Mouse (Mus musculus) c-Kit-negative CD71-positive TER-119-positive erythroid progenitor cells, embryonic 14.5 days (primary cell): Measurements from ENCODE around the gene Isg20l2.

Experiments
- DNase-seq: peaks from one replicate; pipeline ENCODE4 v3.0.0-alpha.2; 2013; ENCODE audit warnings: low read depth, low spot score

Gene Isg20l2

DNA sequence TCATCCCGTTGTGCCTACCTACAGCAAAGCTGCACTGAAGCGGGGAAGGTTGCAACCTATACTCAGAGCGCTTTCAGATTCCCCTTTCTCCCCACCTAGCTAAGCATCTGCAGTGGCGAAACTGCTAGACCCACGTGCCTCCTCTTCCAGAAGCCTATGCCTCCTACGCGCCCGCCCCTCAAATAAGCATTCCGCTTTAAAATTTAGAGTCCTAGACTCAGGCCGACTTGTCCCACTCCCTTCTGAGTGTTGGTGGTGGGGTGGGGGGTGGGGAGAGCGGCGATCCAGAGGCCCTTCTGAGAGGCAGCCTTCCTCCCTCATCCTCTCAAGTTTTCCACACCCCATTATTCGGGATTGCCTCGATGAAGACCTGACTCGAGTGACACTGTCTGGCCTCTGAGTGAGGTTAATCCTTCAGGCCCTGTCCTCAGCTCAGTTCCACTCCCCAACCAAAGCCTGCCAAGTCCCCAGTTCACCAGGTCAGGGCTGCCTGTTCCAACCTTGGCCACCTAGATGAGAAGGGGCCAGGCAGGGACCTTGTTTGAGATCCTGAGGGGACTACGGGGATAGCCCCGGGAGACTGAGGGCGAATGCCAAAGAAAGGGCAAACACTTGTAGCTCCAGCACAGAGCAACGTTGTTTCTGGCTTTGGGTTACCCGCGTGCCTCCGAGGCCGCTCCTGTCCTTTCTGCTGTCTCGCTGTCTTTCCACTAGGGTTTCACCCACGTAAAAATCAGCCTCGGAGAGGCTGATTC, 17.1 kb downstream of the Isg20l2 start:
- DNase-seq, result no peak

DNA sequence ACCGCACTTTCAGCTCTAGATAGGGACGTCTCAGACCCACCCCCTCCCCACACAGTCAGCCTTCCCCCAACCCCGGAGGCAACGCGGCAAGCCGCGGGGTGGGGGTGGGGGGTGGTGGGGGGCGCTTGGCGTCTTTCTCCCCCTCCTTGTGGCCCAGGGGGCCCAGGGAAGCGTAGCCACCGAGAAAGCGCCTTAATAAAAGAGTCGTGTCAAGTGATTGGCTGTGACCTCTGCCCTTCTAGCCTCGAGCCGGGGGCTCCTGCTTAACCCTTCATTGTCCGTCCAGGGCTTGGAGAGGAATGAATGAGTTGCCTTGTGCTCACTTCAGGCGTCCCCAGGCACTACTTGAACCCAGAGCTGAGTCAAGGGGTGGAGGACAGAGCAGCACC, 17.7 kb downstream of the Isg20l2 start:
- DNase-seq, result no peak

DNA sequence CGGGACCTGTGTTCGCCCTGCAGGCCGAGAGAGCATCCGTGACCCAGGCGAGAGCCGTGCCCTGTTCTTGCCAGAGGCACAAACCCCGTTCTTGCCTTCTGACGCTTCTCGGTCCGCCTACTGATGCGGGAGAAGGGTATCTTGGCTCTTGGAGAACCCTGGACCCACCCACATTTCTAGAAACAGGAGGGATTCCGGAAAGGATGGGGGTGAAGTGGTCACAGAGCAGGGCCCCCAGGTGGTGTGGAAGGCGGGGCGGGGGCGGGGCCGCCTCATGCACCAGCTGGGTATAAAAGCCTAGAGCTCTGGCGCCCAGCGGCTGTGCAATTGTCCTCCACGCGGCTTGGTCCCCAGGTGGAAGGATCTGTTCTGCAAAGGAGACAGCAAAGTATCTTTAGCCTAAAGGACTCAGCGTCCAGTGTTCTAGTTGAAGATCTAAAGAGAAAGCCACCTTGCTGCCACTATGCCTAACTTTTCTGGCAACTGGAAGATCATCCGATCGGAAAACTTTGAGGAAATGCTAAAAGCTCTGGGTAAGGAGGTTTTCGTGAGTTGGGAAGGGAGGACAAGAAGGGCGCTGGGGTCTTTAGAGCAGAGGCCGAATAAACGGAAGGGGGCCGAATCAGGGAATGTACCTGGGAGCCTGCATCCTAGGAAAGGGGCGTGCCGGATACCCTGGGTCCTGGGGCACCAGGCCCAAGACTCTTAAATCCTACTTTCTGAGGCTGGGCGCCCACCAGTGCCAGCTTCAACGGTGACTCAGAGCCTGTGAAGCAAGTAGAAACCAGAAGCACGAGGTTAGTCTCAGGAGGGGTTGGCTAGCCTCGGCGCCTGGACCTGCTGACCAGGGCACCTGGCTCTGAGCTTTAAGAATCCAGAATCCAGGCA, 18.5 kb downstream of the Isg20l2 start, which contains the start of gene Crabp2:
Gene Crabp2 (plus strand): TSS at position 289 of the 888 bp plus-strand sequence.
- DNase-seq, result no peak

DNA sequence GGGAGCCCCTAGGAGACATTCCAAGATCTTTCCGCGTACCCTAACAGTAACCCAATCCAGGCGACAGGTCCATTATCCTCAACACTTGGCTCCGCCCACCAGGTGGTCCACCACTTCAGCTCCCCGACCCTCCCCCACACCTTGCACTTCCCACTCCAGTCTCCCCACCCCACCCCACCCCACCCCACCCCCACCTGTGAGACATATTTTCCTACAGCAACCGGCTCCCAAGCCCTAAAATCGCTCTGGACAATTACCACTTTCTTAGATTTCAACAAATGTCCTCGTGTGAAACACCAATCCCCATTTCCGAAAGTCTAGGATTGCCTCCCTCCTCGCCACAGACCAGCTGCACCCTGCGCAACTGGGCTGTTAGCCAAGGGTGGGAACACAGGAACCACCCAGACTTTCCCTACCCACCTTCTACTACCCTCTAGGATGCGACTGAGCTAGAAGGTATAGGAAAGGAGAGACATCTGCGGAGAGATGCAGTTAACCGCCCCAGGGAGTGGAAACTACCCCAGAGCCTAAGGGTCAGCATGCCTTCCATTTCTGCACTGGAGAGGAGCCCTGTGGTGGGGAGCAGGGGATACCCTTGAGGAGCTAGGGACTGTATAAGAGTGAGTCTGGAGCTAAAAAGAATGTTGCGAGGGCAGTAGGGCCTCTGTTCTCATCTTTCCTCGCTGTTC, 19.3 kb downstream of the Isg20l2 start:
- DNase-seq, result no peak

DNA sequence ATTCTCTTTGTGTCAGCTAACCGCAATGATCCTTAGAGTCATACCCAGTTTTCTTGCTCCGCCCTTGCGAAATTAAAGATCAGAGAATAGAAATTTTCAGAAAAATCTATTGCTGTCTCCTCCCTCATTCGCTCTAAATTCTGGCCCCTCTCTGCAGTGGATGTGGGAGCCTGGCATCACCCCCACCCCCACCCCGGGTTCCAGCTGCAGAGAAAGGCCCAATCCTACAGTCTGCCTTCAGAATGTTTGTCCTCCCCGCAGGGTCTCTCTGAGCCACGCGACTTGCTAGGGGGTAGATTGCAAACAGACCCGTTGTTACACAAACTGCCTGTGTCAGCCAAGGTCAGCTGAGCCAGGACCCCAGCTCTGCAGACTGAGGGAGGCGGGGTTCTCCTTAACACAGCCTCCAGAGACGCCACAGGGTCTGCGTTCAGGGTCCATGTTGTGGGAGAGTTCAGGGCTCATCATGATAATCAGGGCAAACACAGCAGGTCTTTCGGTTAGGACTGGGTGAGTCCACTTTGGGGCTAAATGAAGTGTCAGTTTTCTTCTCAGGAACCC, 19.9 kb downstream of the Isg20l2 start:
- DNase-seq, result no peak

DNA sequence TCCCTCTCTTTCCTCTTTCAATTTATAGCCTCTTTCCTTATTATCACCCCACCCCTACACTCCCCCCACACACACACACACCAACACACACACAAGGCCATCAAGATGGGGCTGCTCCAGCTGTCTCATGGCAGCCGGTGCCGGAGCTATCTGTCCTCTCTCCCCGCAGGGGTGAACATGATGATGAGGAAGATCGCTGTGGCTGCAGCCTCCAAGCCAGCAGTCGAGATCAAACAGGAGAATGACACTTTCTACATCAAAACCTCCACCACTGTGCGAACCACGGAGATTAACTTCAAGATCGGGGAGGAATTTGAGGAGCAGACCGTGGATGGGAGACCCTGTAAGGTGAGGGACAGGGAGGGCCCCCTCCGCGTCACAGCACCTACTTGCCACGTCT, 21.8 kb downstream of the Isg20l2 start:
- no peak for DNase-seq

DNA sequence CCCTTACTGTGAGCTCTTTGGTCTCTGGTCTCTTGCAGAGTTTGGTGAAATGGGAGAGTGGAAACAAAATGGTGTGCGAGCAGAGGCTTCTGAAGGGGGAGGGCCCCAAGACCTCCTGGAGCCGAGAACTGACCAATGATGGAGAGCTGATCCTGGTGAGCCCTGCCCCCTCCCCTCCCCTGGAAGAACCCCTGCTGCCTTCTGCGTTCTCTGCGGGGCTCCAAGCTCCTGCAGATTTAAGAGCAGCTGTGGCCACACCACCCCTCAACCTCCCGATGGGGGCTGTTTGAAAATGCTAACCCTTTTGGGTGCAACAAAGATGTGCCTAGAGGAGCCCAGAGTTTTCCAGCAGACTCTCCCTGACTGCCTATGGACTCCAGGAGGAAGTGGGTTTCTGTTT, 22.3 kb downstream of the Isg20l2 start:
- no peak for DNase-seq

DNA sequence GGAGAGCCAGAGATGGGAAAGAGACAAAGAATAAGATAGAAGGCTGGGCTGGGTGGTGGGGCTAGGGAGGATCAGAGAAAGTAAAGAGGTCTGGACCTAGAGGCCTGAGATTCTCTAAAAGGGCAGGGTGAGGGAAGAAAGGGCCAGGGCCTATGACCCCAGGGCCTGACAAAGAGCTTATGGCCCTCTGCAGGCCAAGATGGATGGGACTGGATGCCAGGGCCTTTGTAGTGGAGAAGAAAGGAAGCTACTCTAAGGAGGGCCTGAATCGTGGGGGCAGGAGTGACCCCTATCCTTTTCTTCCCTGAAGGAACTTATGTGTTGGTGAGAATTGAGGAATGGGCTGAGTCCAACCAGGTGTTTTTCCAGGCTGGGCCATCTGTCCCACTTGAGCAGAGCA, 27.9 kb downstream of the Isg20l2 start:
- no peak for DNase-seq

DNA sequence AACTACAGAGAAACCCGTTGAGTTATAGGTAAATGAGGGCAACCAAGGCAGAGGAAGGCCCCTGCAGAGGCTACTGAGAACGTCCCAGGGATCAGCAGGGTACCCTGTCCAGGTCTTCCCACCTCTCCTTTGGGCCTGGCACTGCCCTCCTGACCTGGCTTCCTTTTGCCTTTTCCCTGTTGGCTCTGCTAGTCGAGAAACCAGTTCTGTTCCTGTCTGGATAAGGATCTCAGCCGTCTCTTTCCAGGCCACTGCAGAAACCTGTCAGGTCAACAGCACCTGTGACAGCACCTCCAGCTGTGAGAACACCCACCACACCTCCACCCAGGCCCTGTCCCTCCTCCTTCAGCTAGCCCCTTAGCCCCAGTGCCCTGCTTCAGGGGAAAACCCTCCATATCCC, 28.4 kb downstream of the Isg20l2 start:
- no peak for DNase-seq

DNA sequence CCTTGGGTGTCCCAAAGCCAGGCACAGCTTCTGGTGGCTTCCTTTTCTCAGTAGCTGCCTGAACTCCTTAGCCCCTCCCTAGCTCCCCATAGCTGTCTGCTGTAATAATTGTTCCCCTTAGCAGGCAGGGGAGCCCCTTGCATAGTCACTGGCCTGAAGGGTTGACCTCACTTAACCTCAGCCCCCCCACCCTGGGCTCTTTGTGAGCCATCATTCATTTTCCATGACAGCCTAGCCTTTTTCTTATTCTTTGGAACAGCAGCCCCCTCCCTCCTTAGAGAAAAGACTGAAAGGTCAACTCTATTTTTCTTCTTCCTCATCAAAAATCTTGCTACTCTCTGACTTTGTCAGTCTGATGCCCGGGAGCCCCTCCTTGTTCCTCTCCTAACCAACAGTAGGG, 28.9 kb downstream of the Isg20l2 start:
- no peak for DNase-seq

DNA sequence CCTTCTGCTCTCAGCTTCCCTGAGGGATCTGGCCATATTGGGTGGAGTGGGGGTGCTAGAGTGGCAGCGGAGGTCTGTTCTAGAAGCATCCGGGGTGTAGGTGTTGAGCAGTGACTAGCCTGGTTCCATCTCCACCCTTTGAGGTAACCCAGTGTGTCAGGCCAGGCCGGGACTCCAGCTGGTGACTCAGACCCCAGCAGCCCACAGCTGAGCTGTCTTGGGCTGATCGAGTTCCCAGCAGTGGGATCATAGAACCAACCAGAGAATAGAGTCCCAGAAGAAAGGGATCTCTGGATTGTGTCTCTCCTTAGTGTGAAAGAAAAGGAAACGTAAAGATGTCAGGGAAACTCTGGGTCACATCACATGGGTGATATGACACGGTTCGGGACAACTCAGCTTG, 29.3 kb downstream of the Isg20l2 start:
- no peak for DNase-seq

DNA sequence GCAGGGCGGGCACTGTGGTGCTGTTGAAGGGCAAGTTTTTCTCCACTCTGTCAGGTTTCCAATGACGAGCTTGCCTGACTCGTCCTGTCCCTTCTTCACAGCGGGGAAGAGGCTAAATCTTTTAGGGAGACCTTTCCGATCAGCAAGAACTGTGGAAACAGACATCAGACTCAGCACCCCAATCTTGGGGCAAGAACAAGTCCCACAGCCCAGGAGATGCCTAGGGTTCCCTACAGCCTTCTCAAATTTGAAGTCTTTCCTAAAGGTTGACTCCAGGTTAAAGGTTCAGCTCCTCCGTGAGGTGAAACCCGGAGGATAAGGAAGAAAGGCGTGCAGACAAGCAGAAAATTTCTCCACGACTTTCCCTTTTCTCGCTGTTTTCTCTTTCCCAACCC, 30.1 kb downstream of the Isg20l2 start:
- no peak for DNase-seq

DNA sequence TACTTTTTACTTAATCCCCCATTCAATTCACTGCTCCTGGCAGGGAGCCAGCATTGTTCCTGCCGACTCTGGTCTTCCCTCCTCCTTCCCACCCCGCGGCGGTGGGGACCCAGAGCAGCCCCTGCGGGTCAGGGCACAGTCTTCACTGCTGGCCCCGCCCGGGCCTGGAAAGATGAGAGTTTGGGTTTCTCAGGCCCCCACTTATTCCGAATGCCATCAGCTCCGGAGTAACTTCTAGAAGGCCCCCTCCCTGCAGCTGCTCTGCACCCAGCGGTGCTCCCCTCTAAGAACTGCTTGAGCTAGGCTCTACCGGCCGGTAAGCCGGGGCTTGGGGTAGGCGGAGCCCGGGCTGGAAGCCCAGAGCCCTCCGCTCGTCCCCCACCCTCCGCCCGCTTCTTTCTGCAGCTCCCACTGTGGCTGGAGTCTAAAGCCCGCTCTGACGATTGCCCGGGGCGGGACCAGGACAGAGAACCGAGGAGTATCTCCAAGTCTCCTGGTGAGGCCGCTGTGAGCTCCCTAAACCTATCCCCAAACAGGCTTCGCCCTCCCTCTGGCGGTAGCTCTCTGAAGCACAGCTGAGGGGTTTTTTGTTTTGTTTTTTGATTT, 30.6 kb downstream of the Isg20l2 start:
- DNase-seq, result no peak

DNA sequence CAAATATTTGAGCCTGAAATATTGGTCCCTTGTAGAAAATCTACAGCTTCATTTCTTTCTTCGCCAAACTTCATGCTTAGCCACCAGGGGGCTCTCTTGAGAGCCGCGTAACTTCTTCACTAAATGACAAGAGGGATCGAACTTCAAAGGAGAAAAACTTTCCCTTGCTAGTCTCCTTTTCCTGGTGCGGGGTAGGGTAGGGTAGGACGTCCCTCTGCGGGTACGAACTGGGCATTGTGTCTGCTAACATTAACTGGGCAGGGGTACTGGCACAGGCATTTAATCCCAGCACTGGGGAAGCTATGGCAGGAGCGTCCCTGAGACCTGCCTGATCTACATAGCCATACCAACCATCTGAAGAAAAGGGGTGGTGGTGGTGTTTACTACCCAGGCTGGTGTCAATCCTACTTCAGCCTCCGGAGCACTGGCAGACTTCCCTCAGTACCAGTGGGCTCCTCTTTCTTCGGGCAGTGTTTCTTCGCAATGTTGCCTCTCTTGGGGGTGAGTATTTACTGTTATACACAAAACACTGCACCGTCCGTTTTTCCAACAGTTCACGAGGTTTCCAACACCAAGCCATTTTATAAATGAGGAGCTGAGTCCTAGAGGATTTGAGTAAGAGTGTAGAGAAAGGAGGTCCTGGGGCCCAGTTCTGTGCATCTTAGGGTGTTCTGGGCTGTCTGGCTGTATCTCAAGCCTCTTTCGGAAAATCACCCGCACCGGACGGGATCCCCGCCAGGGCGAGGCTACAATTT, 40.2 kb downstream of the Isg20l2 start:
- DNase-seq, result no peak

DNA sequence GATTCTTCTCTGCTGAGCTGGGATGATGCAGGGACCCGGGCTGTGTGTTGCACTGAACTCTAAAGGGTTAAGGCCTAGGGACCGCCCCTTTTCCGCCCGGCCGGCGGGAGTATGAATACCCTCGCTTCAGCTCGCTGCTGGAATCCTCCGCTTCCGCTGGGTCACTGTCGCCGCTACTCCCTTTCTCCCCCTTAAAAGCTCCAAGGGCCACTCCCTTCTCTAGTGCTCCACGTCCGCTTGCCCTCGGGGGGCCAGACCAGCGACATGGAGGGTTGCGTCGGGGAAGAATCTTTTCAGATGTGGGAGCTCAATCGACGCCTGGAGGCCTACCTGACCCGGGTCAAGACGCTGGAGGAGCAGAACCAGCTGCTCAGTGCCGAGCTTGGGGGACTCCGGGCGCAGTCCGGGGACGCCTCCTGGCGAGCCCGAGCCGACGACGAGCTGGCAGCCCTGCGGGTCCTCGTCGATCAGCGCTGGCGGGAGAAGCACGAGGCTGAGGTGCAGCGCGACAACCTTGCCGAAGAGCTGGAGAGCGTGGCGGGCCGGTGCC, 40.9 kb downstream of the Isg20l2 start, which contains the start of gene Nes:
Gene Nes (plus strand): TSS at position 140 of the 550 bp plus-strand sequence.
- no peak for DNase-seq

DNA sequence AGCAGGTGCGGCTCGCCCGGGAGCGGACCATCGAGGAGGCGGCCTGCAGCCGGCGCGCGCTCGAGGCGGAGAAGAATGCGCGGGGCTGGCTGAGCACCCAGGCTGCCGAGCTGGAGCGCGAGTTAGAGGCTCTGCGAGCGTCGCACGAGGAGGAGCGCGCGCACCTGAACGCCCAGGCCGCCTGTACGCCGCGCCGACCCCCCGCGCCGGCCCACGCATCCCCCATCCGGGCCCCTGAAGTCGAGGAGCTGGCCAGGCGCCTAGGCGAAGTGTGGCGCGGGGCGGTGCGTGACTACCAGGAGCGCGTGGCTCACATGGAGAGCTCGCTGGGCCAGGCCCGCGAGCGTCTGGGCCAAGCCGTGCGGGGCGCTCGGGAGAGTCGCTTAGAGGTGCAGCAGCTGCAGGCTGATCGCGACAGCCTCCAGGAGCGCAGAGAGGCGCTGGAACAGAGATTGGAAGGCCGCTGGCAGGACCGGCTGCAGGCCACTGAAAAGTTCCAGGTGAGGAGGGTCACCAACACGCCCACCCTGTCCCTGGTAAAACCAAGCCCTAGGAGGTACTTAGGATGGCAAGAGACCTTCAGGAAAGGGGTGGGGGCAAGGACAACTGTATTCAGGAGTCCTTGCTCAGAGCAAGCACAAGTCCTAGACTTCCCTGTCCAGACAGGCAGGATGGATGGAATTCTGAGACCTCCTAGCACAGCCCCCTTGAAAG, 41.5 kb downstream of the Isg20l2 start:
- no peak for DNase-seq

DNA sequence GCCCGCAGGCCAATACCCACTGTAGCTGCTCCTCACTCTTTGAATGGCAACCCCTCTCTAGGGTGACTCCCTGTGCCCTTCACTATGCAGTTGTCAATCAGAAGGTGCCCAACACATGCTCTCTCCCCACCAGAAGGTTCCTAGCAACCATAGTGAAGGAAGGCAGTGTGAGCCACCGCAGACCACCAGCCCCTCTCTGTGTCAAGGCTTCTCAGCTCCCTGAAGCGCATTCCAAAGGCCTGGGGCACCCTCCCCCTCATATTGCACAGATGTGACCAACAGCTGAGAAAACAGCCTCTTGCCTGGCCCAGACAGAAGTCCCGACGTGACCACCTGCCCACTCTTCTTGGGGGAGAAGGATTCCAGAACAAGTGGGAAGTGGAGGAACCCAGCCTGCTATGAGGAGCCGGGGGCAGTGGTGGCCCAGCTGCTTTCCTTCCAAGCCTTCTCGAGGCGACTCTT, 42.1 kb downstream of the Isg20l2 start:
- no peak for DNase-seq

DNA sequence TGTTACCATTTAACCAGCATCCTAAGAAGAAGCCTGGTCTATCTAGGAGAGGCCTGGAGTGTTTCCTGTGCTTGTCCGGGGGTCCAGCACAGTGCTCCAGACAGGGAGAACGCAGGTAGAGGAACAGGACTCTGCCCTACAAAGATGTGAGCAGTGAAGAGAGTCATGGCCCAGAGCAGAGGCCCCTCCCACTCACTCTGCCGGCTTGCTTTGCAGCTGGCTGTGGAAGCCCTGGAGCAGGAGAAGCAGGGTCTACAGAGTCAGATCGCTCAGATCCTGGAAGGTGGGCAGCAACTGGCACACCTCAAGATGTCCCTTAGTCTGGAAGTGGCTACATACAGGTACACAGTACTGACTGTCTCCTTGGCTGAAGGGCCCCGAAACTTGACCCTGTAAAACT, 42.7 kb downstream of the Isg20l2 start:
- DNase-seq, result no peak

DNA sequence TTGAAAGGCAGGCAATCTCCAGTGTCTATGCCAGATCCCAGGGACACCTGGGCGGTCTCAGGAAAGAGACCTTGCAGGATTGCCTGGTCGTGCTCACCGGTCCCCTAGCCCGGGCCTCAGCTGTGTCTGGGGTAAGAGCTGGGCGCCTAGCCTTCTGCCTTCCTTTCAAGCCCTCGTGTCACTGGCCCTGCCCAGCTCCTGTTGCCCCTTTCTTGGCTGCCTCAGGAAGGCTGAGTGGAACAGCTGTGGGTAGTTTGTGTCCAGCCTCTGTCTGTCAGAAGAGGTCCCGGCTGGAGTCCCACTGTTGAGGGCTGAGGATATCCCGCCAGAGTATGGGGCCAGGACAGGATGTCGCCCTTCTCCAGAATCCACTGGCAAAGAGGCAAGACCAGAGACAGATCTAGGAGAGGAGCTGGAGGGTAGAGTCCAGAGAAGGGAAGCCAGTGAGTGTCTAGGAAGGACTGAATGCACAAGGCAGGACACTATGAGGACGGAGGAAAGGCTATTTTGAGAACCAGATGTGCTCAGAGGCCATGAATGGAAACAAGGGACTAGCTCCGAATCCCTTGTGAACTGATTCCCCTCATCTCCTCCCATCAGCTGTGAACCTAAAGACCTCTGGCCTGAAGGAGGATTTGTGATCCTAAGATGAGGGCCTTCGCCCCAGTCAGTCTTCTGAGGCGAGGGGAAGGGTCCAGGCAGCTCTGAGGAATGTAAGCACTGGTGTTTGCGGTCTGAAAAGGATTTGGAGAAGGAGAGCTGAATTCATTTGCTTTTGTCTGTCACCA, 43.7 kb downstream of the Isg20l2 start:
- no peak for DNase-seq
